Mouse (Mus musculus): Measurements from ENCODE around the gene Rbl2. TPM values are rescaled to one million over a fixed set of nuclear protein-coding genes. Genes with fewer than 3 reads are reported as not detected.
A peak's percentile ranks its signal among the peaks of the same experiment; 100 is the strongest.

Gene Rbl2
- total and polyA plus RNA-seq, 2 experiments = 10.5 to 36.8 TPM

- Histone ChIP-seq H3K27ac (replicated peaks; ENCODE audit: insufficient read depth, low read depth, low read length) (no peak overlapping the region), H3K4me3 (ENCODE audit: insufficient read depth, low read depth, low read length) (no peak overlapping the region), H3K36me3 (ENCODE audit: control insufficient read depth, insufficient read depth, low read length) (no peaks in the 10 kb centered on the region), H3K4me1 (ENCODE audit: control insufficient read depth, insufficient read depth, low read length) (no peaks in the 10 kb centered on the region), H3K27me3 (ENCODE audit: control insufficient read depth, insufficient read depth, low read length) (no peaks in the 10 kb centered on the region), H3K9ac (ENCODE audit: low read depth, low read length) (no peak overlapping the region), H3K79me2 (ENCODE audit: control insufficient read depth, insufficient read depth, low read length) (0 out of 2 replicates have a peak, but pooled peaks cover 6% of the 10 kb centered on the region)
- WGBS = 89% methylated on average over 14 of the region's 14 CpGs
- peak; percentile 15 for DNase-seq (ENCODE audit: extremely low read depth, low read depth, low spot score)
- no peak for TF ChIP-seq CTCF (IDR thresholded peaks at IDR 0.05; ENCODE audit: low read depth, low read length)
- no peak for TF ChIP-seq POLR2A (IDR thresholded peaks at IDR 0.05; ENCODE audit: extremely low read depth, insufficient read depth, low read length)
Measured at GRCm38 (mm10) chr8:91135308-91136181, 65.7 kb downstream of the Rbl2 start.

- TF ChIP-seq POLR2A (IDR thresholded peaks at IDR 0.05; ENCODE audit: extremely low read depth, insufficient read depth, low read length) = no peak
- TF ChIP-seq CTCF (IDR thresholded peaks at IDR 0.05; ENCODE audit: low read depth, low read length) = no peak
- H3K27me3 ChIP-seq (ENCODE audit: control insufficient read depth, insufficient read depth, low read length) = no peaks in the 10 kb centered on the region; the same call in 1 of the 2 replicates
- H3K36me3 ChIP-seq (ENCODE audit: control insufficient read depth, insufficient read depth, low read length) = no peaks in the 10 kb centered on the region
- WGBS = 64% methylated on average over 4 of the region's 4 CpGs
- no peaks in the 10 kb centered on the region for H3K79me2 ChIP-seq (ENCODE audit: control insufficient read depth, insufficient read depth, low read length)
- DNase-seq (ENCODE audit: extremely low read depth, low read depth, low spot score) = no peak
- no peak overlapping the region for H3K9ac ChIP-seq (ENCODE audit: low read depth, low read length)
- no peaks in the 10 kb centered on the region for H3K4me1 ChIP-seq (ENCODE audit: control insufficient read depth, insufficient read depth, low read length)
- H3K27ac ChIP-seq (replicated peaks; ENCODE audit: insufficient read depth, low read depth, low read length) = no peak overlapping the region
- no peak overlapping the region for H3K4me3 ChIP-seq (ENCODE audit: insufficient read depth, low read depth, low read length)
Measured at GRCm38 (mm10) chr8:91140828-91141227, 71.0 kb downstream of the Rbl2 start.

- TF ChIP-seq CTCF (IDR thresholded peaks at IDR 0.05; ENCODE audit: low read depth, low read length) (peak; percentile 28; the same call in 1 of the 2 replicates), POLR2A (IDR thresholded peaks at IDR 0.05; ENCODE audit: extremely low read depth, insufficient read depth, low read length) (no peak)
- Histone ChIP-seq H3K36me3 (ENCODE audit: control insufficient read depth, insufficient read depth, low read length) (no peaks in the 10 kb centered on the region), H3K4me1 (ENCODE audit: control insufficient read depth, insufficient read depth, low read length) (peaks cover 2% of the 10 kb centered on the region), H3K79me2 (ENCODE audit: control insufficient read depth, insufficient read depth, low read length) (no peaks in the 10 kb centered on the region), H3K27ac (replicated peaks; ENCODE audit: insufficient read depth, low read depth, low read length) (no peak overlapping the region), H3K27me3 (ENCODE audit: control insufficient read depth, insufficient read depth, low read length) (no peaks in the 10 kb centered on the region), H3K4me3 (ENCODE audit: insufficient read depth, low read depth, low read length) (no peak overlapping the region), H3K9ac (ENCODE audit: low read depth, low read length) (no peak overlapping the region)
- WGBS = 4% methylated on average over 6 of the region's 6 CpGs
- peak; percentile 24 for DNase-seq (ENCODE audit: extremely low read depth, low read depth, low spot score)
Measured at GRCm38 (mm10) chr8:91147715-91148114, 77.9 kb downstream of the Rbl2 start.

- Histone ChIP-seq H3K27me3 (ENCODE audit: control insufficient read depth, insufficient read depth, low read length) (no peaks in the 10 kb centered on the region), H3K9ac (ENCODE audit: low read depth, low read length) (no peak overlapping the region), H3K4me1 (ENCODE audit: control insufficient read depth, insufficient read depth, low read length) (peaks cover 2% of the 10 kb centered on the region), H3K36me3 (ENCODE audit: control insufficient read depth, insufficient read depth, low read length) (no peaks in the 10 kb centered on the region), H3K79me2 (ENCODE audit: control insufficient read depth, insufficient read depth, low read length) (no peaks in the 10 kb centered on the region), H3K27ac (replicated peaks; ENCODE audit: insufficient read depth, low read depth, low read length) (no peak overlapping the region), H3K4me3 (ENCODE audit: insufficient read depth, low read depth, low read length) (no peak overlapping the region)
- DNase-seq (ENCODE audit: extremely low read depth, low read depth, low spot score) = no peak
- no peak for TF ChIP-seq POLR2A (IDR thresholded peaks at IDR 0.05; ENCODE audit: extremely low read depth, insufficient read depth, low read length)
- 85% methylated on average over 15 of the region's 15 CpGs for WGBS
Measured at GRCm38 (mm10) chr8:91148643-91149178, 78.9 kb downstream of the Rbl2 start.

GRCm38 (mm10) chr8:91149298-91149697, 79.4 kb downstream of the Rbl2 start:
- no peaks in the 10 kb centered on the region for H3K27me3 ChIP-seq (ENCODE audit: control insufficient read depth, insufficient read depth, low read length)
- no peak overlapping the region for H3K27ac ChIP-seq (replicated peaks; ENCODE audit: insufficient read depth, low read depth, low read length)
- no peak for DNase-seq (ENCODE audit: extremely low read depth, low read depth, low spot score)
- no peak overlapping the region for H3K4me3 ChIP-seq (ENCODE audit: insufficient read depth, low read depth, low read length)
- H3K9ac ChIP-seq (ENCODE audit: low read depth, low read length) = no peak overlapping the region
- H3K36me3 ChIP-seq (ENCODE audit: control insufficient read depth, insufficient read depth, low read length) = no peaks in the 10 kb centered on the region
- no peaks in the 10 kb centered on the region for H3K79me2 ChIP-seq (ENCODE audit: control insufficient read depth, insufficient read depth, low read length)
- no peak for TF ChIP-seq POLR2A (IDR thresholded peaks at IDR 0.05; ENCODE audit: extremely low read depth, insufficient read depth, low read length)
- TF ChIP-seq CTCF (IDR thresholded peaks at IDR 0.05; ENCODE audit: low read depth, low read length) = no peak
- WGBS = 77% methylated on average over 3 of the region's 3 CpGs
- peaks cover 2% of the 10 kb centered on the region for H3K4me1 ChIP-seq (ENCODE audit: control insufficient read depth, insufficient read depth, low read length)

GRCm38 (mm10) chr8:91151531-91151930, 81.7 kb downstream of the Rbl2 start:
- Histone ChIP-seq H3K4me3 (ENCODE audit: insufficient read depth, low read depth, low read length) (no peak overlapping the region), H3K36me3 (ENCODE audit: control insufficient read depth, insufficient read depth, low read length) (no peaks in the 10 kb centered on the region), H3K27me3 (ENCODE audit: control insufficient read depth, insufficient read depth, low read length) (no peaks in the 10 kb centered on the region), H3K9ac (ENCODE audit: low read depth, low read length) (no peak overlapping the region), H3K4me1 (ENCODE audit: control insufficient read depth, insufficient read depth, low read length) (peaks cover 2% of the 10 kb centered on the region), H3K27ac (replicated peaks; ENCODE audit: insufficient read depth, low read depth, low read length) (no peak overlapping the region), H3K79me2 (ENCODE audit: control insufficient read depth, insufficient read depth, low read length) (no peaks in the 10 kb centered on the region)
- 96% methylated on average over 7 of the region's 7 CpGs for WGBS
- TF ChIP-seq CTCF (IDR thresholded peaks at IDR 0.05; ENCODE audit: low read depth, low read length) (no peak), POLR2A (IDR thresholded peaks at IDR 0.05; ENCODE audit: extremely low read depth, insufficient read depth, low read length) (no peak)
- DNase-seq (ENCODE audit: extremely low read depth, low read depth, low spot score) = no peak
